ENCODE assay signal across 8 mouse cellular contexts in genomic region chr5:129063037-129063791, GRCm38 (mm10). TPM values are rescaled to one million over a fixed set of nuclear protein-coding genes. Genes with fewer than 3 reads are reported as not detected.
DNase-seq lines count a peak whose midpoint lies in the region; ATAC-seq and TF ChIP-seq lines count a peak whose summit lies in the region.

No protein-coding gene starts in this region.

- WGBS in forebrain, embryonic 15.5 days: 8% methylated on average over 21 of the region's 21 CpGs

- in situ Hi-C loops in ES-E14 (cut with MboI; ENCODE audit: low sequenced_read_pairs in 2 of 2, unreplicated experiment in 2 of 2): loop anchor here (5.0 to 10.0 kb wide), 4 partner anchors 99 to 529 kb away; partner anchors contain the start of gene Mmp17 (in 1 of the 2)

- H3K9ac ChIP-seq in ES-E14 (ENCODE audit: insufficient read depth, low read depth, low read length, poor library complexity, severe bottlenecking): no peak overlapping the region
- peak overlapping the region; percentile 36 for H3K9ac ChIP-seq in forebrain, embryonic 15.5 days (replicated peaks)

- peak; percentile 60 for ATAC-seq in forebrain, embryonic 15.5 days (replicated peaks)

- no peak overlapping the region for H3K27ac ChIP-seq in ES-E14 (ENCODE audit: insufficient read depth, low read depth, low read length, poor library complexity, severe bottlenecking)
- H3K27ac ChIP-seq in forebrain, embryonic 15.5 days (replicated peaks): no peak overlapping the region
- H3K27ac ChIP-seq in layer of hippocampus, adult 2 months: peak overlapping the region; percentile 46; the same call in 1 of the 2 replicates

- H3K9me3 ChIP-seq in ES-E14 (ENCODE audit: control insufficient read depth, insufficient read depth, low read depth, low read length): no peaks in the 10 kb centered on the region
- no peaks in the 10 kb centered on the region for H3K9me3 ChIP-seq in forebrain, embryonic 15.5 days

- H3K27me3 ChIP-seq in forebrain, embryonic 15.5 days: 0 out of 2 replicates have a peak, but pooled peaks cover 6% of the 10 kb centered on the region

- peak; percentile 69 for DNase-seq in ES-E14 (ENCODE audit: low read depth, low spot score)
- peak; percentile 58 for DNase-seq in cerebellum, adult 11 months
- DNase-seq in heart, postnatal 36 days: peak; percentile 80 to 83
- DNase-seq in layer of hippocampus, adult 2 months (ENCODE audit: low spot score in 2 of 2): peak; percentile 85 to 92
- peak; percentile 87 for DNase-seq in lung, postnatal 14 days
- peak; percentile 53 for DNase-seq in retina, adult 2 months (ENCODE audit: low read depth, low spot score)
- peak; percentile 75 for DNase-seq in thymus, postnatal 25 days

- intact Hi-C loops in heart, postnatal 36 days (cut with DNase I): loop anchor here (2.0 to 10.0 kb wide), 4 partner anchors 114 to 532 kb away; no protein-coding TSS in a partner anchor

- H3K4me1 ChIP-seq in ES-E14 (ENCODE audit: control insufficient read depth in 2 of 2, insufficient read depth in 2 of 2, low read length in 2 of 2, poor library complexity in 1 of 2): peaks cover 5 to 23% of the 10 kb centered on the region in 2 experiments; a peak in 2 of 4 replicates
- H3K4me1 ChIP-seq in forebrain, embryonic 15.5 days: peaks cover 17% of the 10 kb centered on the region

- H3K36me3 ChIP-seq in ES-E14 (ENCODE audit: control insufficient read depth, insufficient read depth, low read length, poor library complexity, severe bottlenecking): no peaks in the 10 kb centered on the region
- no peaks in the 10 kb centered on the region for H3K36me3 ChIP-seq in forebrain, embryonic 15.5 days

- peak overlapping the region; percentile 56 for H3K4me2 ChIP-seq in forebrain, embryonic 15.5 days (replicated peaks)

- peak overlapping the region in 1 of 2 experiments; percentile 12; a peak in 1 of 4 replicates for H3K4me3 ChIP-seq in ES-E14 (ENCODE audit: insufficient read depth in 1 of 2, low read depth in 1 of 2, low read length in 2 of 2, poor library complexity in 1 of 2, severe bottlenecking in 1 of 2)
- peak overlapping the region; percentile 36 for H3K4me3 ChIP-seq in forebrain, embryonic 15.5 days
- H3K4me3 ChIP-seq in layer of hippocampus, adult 2 months: peak overlapping the region; percentile 40

- peak; percentile 80 for TF ChIP-seq CTCF in layer of hippocampus, adult 2 months (conservative IDR thresholded peaks at IDR 0.05)

TF ChIP-seq in ES-E14, 5 proteins besides CTCF, POLR2A, EP300 and RAD21:
- TF ChIP-seq MAFK (IDR thresholded peaks at IDR 0.05; ENCODE audit: insufficient read depth, low read depth, low read length) (no peak), ZC3H11A (IDR thresholded peaks at IDR 0.05; ENCODE audit: borderline replicate concordance, low read depth, low read length) (peak; percentile 56)

RNA-seq across cellular contexts. Expression of gene Adgrd1, which starts 33.3 kb away (rescaled TPM):
- 1.1 and 2.8 TPM in 2 replicates for total RNA-seq in ES-E14 (2012; rRNA removed)
- polyA plus RNA-seq in forebrain, embryonic 15.5 days (2015; fragmentation: Nextera tagmentation; extraction: Ambion mirVana): 0.09 and 0.20 TPM in 2 replicates
- 1 to 10 TPM; 4.7 to 5.9 TPM for total RNA-seq in heart, postnatal 36 days (2021)
- under 1 TPM; 0.33 to 0.39 TPM for total RNA-seq in layer of hippocampus, adult 2 months (2021)

RNA-seq across cellular contexts. Expression of gene Ran, which starts 43.3 kb away (rescaled TPM):
- 642 and 877 TPM in 2 replicates for total RNA-seq in ES-E14 (2012; rRNA removed)
- polyA plus RNA-seq in forebrain, embryonic 15.5 days (2015; fragmentation: Nextera tagmentation; extraction: Ambion mirVana): 487 and 494 TPM in 2 replicates
- total RNA-seq in heart, postnatal 36 days (2021): 100 to 1,000 TPM in 1 of 2 experiments, 10 to 100 TPM in 1; 86.3 to 103 TPM
- total RNA-seq in layer of hippocampus, adult 2 months (2021): 100 to 1,000 TPM; 160 to 167 TPM

RNA-seq across cellular contexts. Expression of gene Stx2, which starts 54.8 kb away (rescaled TPM):
- 6.8 and 9.4 TPM in 2 replicates for total RNA-seq in ES-E14 (2012; rRNA removed)
- polyA plus RNA-seq in forebrain, embryonic 15.5 days (2015; fragmentation: Nextera tagmentation; extraction: Ambion mirVana): 15.3 and 21.3 TPM in 2 replicates
- total RNA-seq in heart, postnatal 36 days (2021): 10 to 100 TPM; 12.2 to 20.5 TPM
- total RNA-seq in layer of hippocampus, adult 2 months (2021): 10 to 100 TPM; 30.9 to 31.8 TPM
